Mouse (Mus musculus): Measurements from ENCODE around the gene Gm10135. TPM values are rescaled to one million over a fixed set of nuclear protein-coding genes. Genes with fewer than 3 reads are reported as not detected.

Gm10135 gene
- polyA plus RNA-seq, 1 experiment from 2014 or later: not detected

Other genes with a start within 250 kb of the Gm10135 start
- not detected in 2 replicates for gene Txk, start 221.9 kb downstream of the Gm10135 start, polyA plus RNA-seq (2016; fragmentation: Nextera tagmentation; extraction: Ambion mirVana)
- 3.1 and 3.4 TPM in 2 replicates for gene Tec, start 106.2 kb downstream of the Gm10135 start, polyA plus RNA-seq (2016; fragmentation: Nextera tagmentation; extraction: Ambion mirVana)
- gene Slain2, start 60.4 kb downstream of the Gm10135 start, polyA plus RNA-seq (2016; fragmentation: Nextera tagmentation; extraction: Ambion mirVana): 22.4 and 25.6 TPM in 2 replicates
- gene Slc10a4, start 32.2 kb upstream of the Gm10135 start, polyA plus RNA-seq (2016; fragmentation: Nextera tagmentation; extraction: Ambion mirVana): 12.7 and 25.0 TPM in 2 replicates

Data from forebrain, embryonic 12.5 days (tissue).